Comparison of ENCODE assay signal across 16 mouse cellular contexts in genomic region chr11:20107683-20108082, GRCm38 (mm10). TPM values are rescaled to one million over a fixed set of nuclear protein-coding genes. Genes with fewer than 3 reads are reported as not detected.
A peak's percentile ranks its signal among the peaks of the same experiment; 100 is the strongest.
DNase-seq lines count a peak whose midpoint lies in the region; ATAC-seq and TF ChIP-seq lines count a peak whose summit lies in the region.
"Had no signal": no experiment of that assay in that cellular context is flagged by ENCODE, and none has a peak within 500 bp of the region (broad histone marks: within the 10 kb centered on the region; RNA-seq: fewer than 3 reads in every experiment).

No protein-coding gene starts in this region.

- no peak for TF ChIP-seq RAD21 in CH12.LX (IDR thresholded peaks at IDR 0.05; ENCODE audit: low read depth, low read length)

- peaks cover 15 to 66% of the 10 kb centered on the region in 2 experiments for H3K4me1 ChIP-seq in CH12.LX (ENCODE audit: control insufficient read depth in 1 of 2, insufficient read depth in 2 of 2)
- no peaks in the 10 kb centered on the region; the same call in 1 of the 2 replicates for H3K4me1 ChIP-seq in midbrain, postnatal 0 days (ENCODE audit: insufficient read depth, low read length)

- peak; percentile 24 for DNase-seq in lung, postnatal 25 days (ENCODE audit: low spot score)
- no peak for DNase-seq in lung, postnatal 10 days
- DNase-seq in CH12.LX (ENCODE audit: extremely low read depth): peak; percentile 82
- no peak for DNase-seq in midbrain, postnatal 0 days (ENCODE audit: low spot score)
- DNase-seq in urinary bladder, postnatal 10 days (ENCODE audit: low spot score): no peak
- DNase-seq: adrenal gland, postnatal 36 days; cerebellum, adult 11-12 months; gastrocnemius, adult 2 months; kidney, adult 8-10 months had no signal

- dilution Hi-C loops in CH12.LX (cut with MboI; ENCODE audit: extremely low pct_ligation_motif_present, extremely low pct_unique_long_range_greater_than_20kb, low sequenced_read_pairs): no loop called here

- peaks cover 13 to 48% of the 10 kb centered on the region in 2 experiments for H3K36me3 ChIP-seq in CH12.LX (replicated peaks in 1 of 2; ENCODE audit: control insufficient read depth in 1 of 2, insufficient read depth in 1 of 2, low read length in 1 of 2)
- no peaks in the 10 kb centered on the region for H3K36me3 ChIP-seq in midbrain, postnatal 0 days (ENCODE audit: insufficient read depth, low read length)

- TF ChIP-seq CTCF in CH12.LX (conservative IDR thresholded peaks at IDR 0.05 in 1 of 2, IDR thresholded peaks at IDR 0.05 in 1 of 2; ENCODE audit: low read depth in 2 of 2, low read length in 2 of 2): no peak
- no peak for TF ChIP-seq CTCF in midbrain, postnatal 0 days (IDR thresholded peaks at IDR 0.05)

- peak; percentile 56 for TF ChIP-seq EP300 in CH12.LX (IDR thresholded peaks at IDR 0.05; ENCODE audit: low read length)

- ATAC-seq in hematopoietic stem cell, adult 5-6 weeks (replicated peaks in 1 of 2; ENCODE audit: insufficient read depth in 1 of 2, low FRiP score in 2 of 2, low TSS enrichment in 1 of 2, low read depth in 1 of 2, poor library complexity in 2 of 2, severe bottlenecking in 2 of 2): peak; percentile 29 to 39; a peak in 1 of 4 replicates
- ATAC-seq in neutrophil, adult 5-6 weeks (ENCODE audit: extremely low read depth, insufficient number of reproducible peaks, low FRiP score, poor library complexity, severe bottlenecking): peak; percentile 46; the same call in 1 of the 2 replicates
- ATAC-seq in midbrain, postnatal 0 days (ENCODE audit: low FRiP score): no peak
- ATAC-seq: forebrain, embryonic 14.5 days had no signal

- peaks cover 90% of the 10 kb centered on the region for H3K79me2 ChIP-seq in CH12.LX (replicated peaks; ENCODE audit: control insufficient read depth, extremely low read depth, insufficient read depth, poor library complexity, severe bottlenecking)

- H3K27ac ChIP-seq in CH12.LX (ENCODE audit: insufficient read depth, low read depth): no peak overlapping the region
- H3K27ac ChIP-seq in midbrain, postnatal 0 days (ENCODE audit: low read depth, low read length): no peak overlapping the region
- H3K27ac ChIP-seq: embryonic facial prominence, embryonic 15.5 days; gastrocnemius, adult 2 months; heart, embryonic 13.5 days; hindbrain, embryonic 13.5 days; limb, embryonic 10.5 days had no signal

- TF ChIP-seq POLR2A in CH12.LX (IDR thresholded peaks at IDR 0.05; ENCODE audit: low read depth, low read length): no peak

- H3K4me2 ChIP-seq in CH12.LX (ENCODE audit: insufficient read depth, low read depth, poor library complexity, severe bottlenecking): peak overlapping the region; percentile 62; the same call in 1 of the 2 replicates
- H3K4me2 ChIP-seq in midbrain, postnatal 0 days (ENCODE audit: low read depth, low read length, poor library complexity, severe bottlenecking): no peak overlapping the region
- H3K4me2 ChIP-seq: embryonic facial prominence, embryonic 15.5 days; heart, embryonic 13.5 days; hindbrain, embryonic 13.5 days had no signal

- no peaks in the 10 kb centered on the region for H3K27me3 ChIP-seq in CH12.LX (replicated peaks)
- H3K27me3 ChIP-seq in midbrain, postnatal 0 days (ENCODE audit: insufficient read depth, low read length): no peaks in the 10 kb centered on the region
- H3K27me3 ChIP-seq: embryonic facial prominence, embryonic 15.5 days; heart, embryonic 13.5 days; hindbrain, embryonic 13.5 days had no signal

- H3K9ac ChIP-seq in CH12.LX (ENCODE audit: insufficient read depth, low read depth): no peak overlapping the region
- H3K9ac ChIP-seq in midbrain, postnatal 0 days (replicated peaks; ENCODE audit: low read length, poor library complexity, severe bottlenecking): no peak overlapping the region
- H3K9ac ChIP-seq: embryonic facial prominence, embryonic 15.5 days; heart, embryonic 13.5 days; hindbrain, embryonic 13.5 days had no signal

- in situ Hi-C loops in CH12.LX (cut with MboI; ENCODE audit: low pct_ligation_motif_present, low pct_unique_long_range_greater_than_20kb, low sequenced_read_pairs): no loop called here

- peak overlapping the region in 1 of 3 experiments; percentile 28 for H3K4me3 ChIP-seq in CH12.LX (replicated peaks in 1 of 3; ENCODE audit: low read depth in 2 of 3, low read length in 2 of 3, poor library complexity in 1 of 3)
- H3K4me3 ChIP-seq in midbrain, postnatal 0 days (ENCODE audit: low read depth, low read length): no peak overlapping the region
- H3K4me3 ChIP-seq: embryonic facial prominence, embryonic 15.5 days; gastrocnemius, adult 2 months; heart, embryonic 13.5 days; hindbrain, embryonic 13.5 days; limb, embryonic 10.5 days had no signal

- H3K9me3 ChIP-seq in CH12.LX (replicated peaks; ENCODE audit: low read length): no peaks in the 10 kb centered on the region
- H3K9me3 ChIP-seq in midbrain, postnatal 0 days (ENCODE audit: low read length): no peaks in the 10 kb centered on the region
- H3K9me3 ChIP-seq: embryonic facial prominence, embryonic 15.5 days; heart, embryonic 13.5 days; hindbrain, embryonic 13.5 days; limb, embryonic 10.5 days had no signal

- 93% methylated on average over 4 of the region's 4 CpGs for WGBS in midbrain, postnatal 0 days

TF ChIP-seq in CH12.LX, 34 proteins besides CTCF, POLR2A, EP300 and RAD21:
- no peak; the same call in 1 of the 2 replicates for TF ChIP-seq SIN3A (IDR thresholded peaks at IDR 0.05; ENCODE audit: low read length)
- TF ChIP-seq MAZ (IDR thresholded peaks at IDR 0.05; ENCODE audit: low read depth, low read length): no peak
- TF ChIP-seq TCF12 (IDR thresholded peaks at IDR 0.05; ENCODE audit: low read depth, low read length): 0 out of 2 replicates have a peak, but pooled peaks have one; percentile 22
- 0 out of 2 replicates have a peak, but pooled peaks have one; percentile 40 for TF ChIP-seq CHD1 (IDR thresholded peaks at IDR 0.05; ENCODE audit: low read depth, low read length)
- peak; percentile 35; the same call in 1 of the 2 replicates for TF ChIP-seq BHLHE40 (IDR thresholded peaks at IDR 0.05; ENCODE audit: low read depth, low read length)
- peak; percentile 55 for TF ChIP-seq ETS1 (conservative IDR thresholded peaks at IDR 0.05; ENCODE audit: low read depth, low read length)
- 0 out of 2 replicates have a peak, but pooled peaks have one; percentile 34 for TF ChIP-seq MAFK (IDR thresholded peaks at IDR 0.05; ENCODE audit: insufficient replicate concordance, low read length)
- no peak for TF ChIP-seq MAX (IDR thresholded peaks at IDR 0.05; ENCODE audit: low read length)
- peak; percentile 53; the same call in 1 of the 2 replicates for TF ChIP-seq ELF1 (IDR thresholded peaks at IDR 0.05; ENCODE audit: low read depth, low read length)
- peak; percentile 52; the same call in 1 of the 2 replicates for TF ChIP-seq JUND (conservative IDR thresholded peaks at IDR 0.05; ENCODE audit: low read depth, low read length)
- no peak for TF ChIP-seq RCOR1 (conservative IDR thresholded peaks at IDR 0.05; ENCODE audit: low read depth, low read length)
- no peak for TF ChIP-seq MYC (IDR thresholded peaks at IDR 0.05; ENCODE audit: low read depth, low read length)
- no peak for TF ChIP-seq NELFE (IDR thresholded peaks at IDR 0.05; ENCODE audit: low read depth, low read length)
- no peak for TF ChIP-seq GABPA (IDR thresholded peaks at IDR 0.05; ENCODE audit: insufficient replicate concordance, low read depth, low read length)
- no peak for TF ChIP-seq IRF4 (IDR thresholded peaks at IDR 0.05; ENCODE audit: low read depth, low read length)
- TF ChIP-seq E2F4 (IDR thresholded peaks at IDR 0.05; ENCODE audit: insufficient replicate concordance, low read depth, low read length): 0 out of 2 replicates have a peak, but pooled peaks have one; percentile 24
TF ChIP-seq in CH12.LX: peak in this region for 8.

RNA-seq across cellular contexts. Expression of gene Actr2, which starts 5.0 kb away (rescaled TPM):
- total RNA-seq in CH12.LX (2012; rRNA removed): 141 and 159 TPM in 2 replicates
- 189 and 196 TPM in 2 replicates for total RNA-seq in CH12.LX (2014; rRNA removed)
- polyA plus RNA-seq in CH12.LX (2012; ENCODE audit: insufficient read length, low read depth): 307 and 327 TPM in 2 replicates
- total RNA-seq in hematopoietic stem cell, adult 5-6 weeks (2017): 208 and 251 TPM in 2 replicates
- total RNA-seq in neutrophil, adult 5-6 weeks (2017): 376 and 392 TPM in 2 replicates
- total RNA-seq in midbrain, postnatal 0 days (2014; rRNA removed): 70.4 and 77.0 TPM in 2 replicates
- 169 and 193 TPM in 2 replicates for polyA plus RNA-seq in midbrain, postnatal 0 days (2015; fragmentation: Nextera tagmentation; extraction: Ambion mirVana)

Comparison
In these comparisons a context has a peak if more than half of its experiments do, and no peak if none do; other contexts are left out.
1. DNase-seq: peak in lung, postnatal 25 days (single experiment) and CH12.LX (single experiment); none in lung, postnatal 10 days (single experiment), midbrain, postnatal 0 days (single experiment) and urinary bladder, postnatal 10 days (single experiment).